Mouse (Mus musculus) midbrain, embryonic 10.5 days (tissue): ENCODE data around the gene Slc35f2. TPM values are rescaled to one million over a fixed set of nuclear protein-coding genes. Genes with fewer than 3 reads are reported as not detected.

Experiments
- DNase-seq: peaks from one replicate; pipeline ENCODE4 v3.0.0-alpha.2; 2017; ENCODE audit warnings: low spot score
- H3K27ac ChIP-seq: fragments of 300-500 bp; sonication (generic); replicated peaks from 2 replicates; pipeline ENCODE4 v1.5.1; 2016; ENCODE audit warnings: mild to moderate bottlenecking
- H3K27me3 ChIP-seq: fragments of 300-500 bp; sonication (generic); 2 replicates; pipeline ENCODE4 v1.6.1; 2016; ENCODE audit warnings: low read depth, mild to moderate bottlenecking; ENCODE audit not compliant: poor library complexity, severe bottlenecking
- H3K36me3 ChIP-seq: fragments of 300-500 bp; sonication (generic); 2 replicates; pipeline ENCODE4 v1.6.1; 2016; ENCODE audit warnings: mild to moderate bottlenecking, moderate library complexity
- H3K4me1 ChIP-seq: fragments of 300-500 bp; sonication (generic); 2 replicates; pipeline ENCODE4 v1.6.1; 2016
- H3K4me3 ChIP-seq: fragments of 300-500 bp; sonication (generic); 2 replicates; pipeline ENCODE4 v1.5.1; 2016; ENCODE audit warnings: mild to moderate bottlenecking, moderate library complexity
- H3K9me3 ChIP-seq: fragments of 300-500 bp; sonication (generic); replicated peaks from 2 replicates; pipeline ENCODE4 v1.6.1; 2016; ENCODE audit warnings: mild to moderate bottlenecking
- WGBS: fragments of 180-500 bp; shearing (Covaris S2); methylation state at CpG from one replicate; pipeline ENCODE4 v1.1.7; 2016; 5-methylcytosine and 5-hydroxymethylcytosine counted together
- polyA plus RNA-seq: library from polyadenylated mRNA; unstranded; fragments of >200 nt; fragmentation: Nextera tagmentation; extraction: Ambion mirVana; gene quantifications from 2 replicates; pipeline ENCODE4 v1.2.1, GENCODE M21; 2016

The Slc35f2 gene
- polyA plus RNA-seq, 1 experiment from 2014 or later, result 4.2 TPM

GRCm38 (mm10) chr9:53835976-53836375, 64.6 kb downstream of the Slc35f2 start:
- Histone ChIP-seq H3K27ac (no peak overlapping the region), H3K36me3 (no peaks in the 10 kb centered on the region), H3K9me3 (no peaks in the 10 kb centered on the region), H3K4me1 (no peaks in the 10 kb centered on the region), H3K27me3 (no peaks in the 10 kb centered on the region), H3K4me3 (no peak overlapping the region)
- WGBS, result 68% methylated on average over 4 of the region's 4 CpGs
- no peak for DNase-seq

- H3K36me3 ChIP-seq, result no peaks in the 10 kb centered on the region
- no peaks in the 10 kb centered on the region for H3K9me3 ChIP-seq
- H3K4me3 ChIP-seq, result no peak overlapping the region
- no peaks in the 10 kb centered on the region for H3K27me3 ChIP-seq
- no peak for DNase-seq
- no peak overlapping the region for H3K27ac ChIP-seq
- H3K4me1 ChIP-seq, result no peaks in the 10 kb centered on the region
- WGBS, result 82% methylated on average over 8 of the region's 8 CpGs
Measured at GRCm38 (mm10) chr9:53838816-53839215, 67.5 kb downstream of the Slc35f2 start.

GRCm38 (mm10) chr9:53848548-53848947, 77.2 kb downstream of the Slc35f2 start:
- Histone ChIP-seq H3K27ac (no peak overlapping the region), H3K36me3 (no peaks in the 10 kb centered on the region), H3K9me3 (no peaks in the 10 kb centered on the region), H3K4me1 (no peaks in the 10 kb centered on the region), H3K4me3 (no peak overlapping the region), H3K27me3 (no peaks in the 10 kb centered on the region)
- WGBS, result 91% methylated on average over 8 of the region's 8 CpGs
- DNase-seq, result no peak

GRCm38 (mm10) chr9:53849864-53850263, 78.5 kb downstream of the Slc35f2 start, which contains the start of gene Sln:
Sln (plus strand) TSS chr9:53850164.
- 91% methylated on average over 4 of the region's 4 CpGs for WGBS
- DNase-seq, result no peak
- H3K27ac ChIP-seq, result no peak within 1 kb of the TSS
- H3K4me3 ChIP-seq, result no peak within 1 kb of the TSS
- H3K9me3 ChIP-seq, result no peaks in the 10 kb centered on the region
- no peaks in the 10 kb centered on the region for H3K4me1 ChIP-seq
- H3K36me3 ChIP-seq, result no peaks in the 10 kb centered on the region
- H3K27me3 ChIP-seq, result no peaks in the 10 kb centered on the region

- H3K4me1 ChIP-seq, result no peaks in the 10 kb centered on the region
- no peak for DNase-seq
- no peaks in the 10 kb centered on the region for H3K9me3 ChIP-seq
- no peak overlapping the region for H3K4me3 ChIP-seq
- H3K27ac ChIP-seq, result no peak overlapping the region
- no peaks in the 10 kb centered on the region for H3K36me3 ChIP-seq
- 93% methylated on average over 4 of the region's 4 CpGs for WGBS
- no peaks in the 10 kb centered on the region for H3K27me3 ChIP-seq
Measured at GRCm38 (mm10) chr9:53852158-53852557, 80.8 kb downstream of the Slc35f2 start.

GRCm38 (mm10) chr9:53853672-53854071, 82.3 kb downstream of the Slc35f2 start:
- DNase-seq, result no peak
- no peak overlapping the region for H3K4me3 ChIP-seq
- WGBS, result 83% methylated on average over 1 of the region's 1 CpGs
- no peak overlapping the region for H3K27ac ChIP-seq
- H3K4me1 ChIP-seq, result no peaks in the 10 kb centered on the region
- H3K36me3 ChIP-seq, result no peaks in the 10 kb centered on the region
- H3K9me3 ChIP-seq, result no peaks in the 10 kb centered on the region
- H3K27me3 ChIP-seq, result no peaks in the 10 kb centered on the region

- 94% methylated on average over 1 of the region's 1 CpGs for WGBS
- DNase-seq, result no peak
- Histone ChIP-seq H3K36me3 (no peaks in the 10 kb centered on the region), H3K27me3 (no peaks in the 10 kb centered on the region), H3K27ac (no peak overlapping the region), H3K4me1 (no peaks in the 10 kb centered on the region), H3K9me3 (no peaks in the 10 kb centered on the region), H3K4me3 (no peak overlapping the region)
Measured at GRCm38 (mm10) chr9:53854525-53854924, 83.2 kb downstream of the Slc35f2 start.

- WGBS, result 88% methylated on average over 5 of the region's 5 CpGs
- Histone ChIP-seq H3K9me3 (no peaks in the 10 kb centered on the region), H3K27me3 (no peaks in the 10 kb centered on the region), H3K4me3 (no peak overlapping the region), H3K4me1 (no peaks in the 10 kb centered on the region), H3K27ac (no peak overlapping the region), H3K36me3 (no peaks in the 10 kb centered on the region)
- DNase-seq, result no peak
Measured at GRCm38 (mm10) chr9:53857864-53858263, 86.5 kb downstream of the Slc35f2 start.

Other genes starting within 250 kb of the Slc35f2 start
- 18.7 and 19.9 TPM in 2 replicates for gene Atm, start 234.8 kb upstream of the Slc35f2 start, polyA plus RNA-seq
- gene Npat, start 234.5 kb upstream of the Slc35f2 start, polyA plus RNA-seq, result 19.3 and 20.4 TPM in 2 replicates
- gene Acat1, start 161.2 kb upstream of the Slc35f2 start, polyA plus RNA-seq, result 34.9 and 43.3 TPM in 2 replicates
- gene Cul5, start 101.5 kb upstream of the Slc35f2 start, polyA plus RNA-seq, result 35.3 and 40.7 TPM in 2 replicates
- gene Rab39, start 65.3 kb upstream of the Slc35f2 start, polyA plus RNA-seq, result 4.3 and 5.4 TPM in 2 replicates
- gene Sln, start 78.6 kb downstream of the Slc35f2 start, polyA plus RNA-seq, result not detected in 2 replicates
- 0.75 and 1.4 TPM in 2 replicates for gene Elmod1, start 203.8 kb downstream of the Slc35f2 start, polyA plus RNA-seq